Mouse (Mus musculus): ENCODE measurements around the gene Ccdc27. TPM values are rescaled to one million over a fixed set of nuclear protein-coding genes. Genes with fewer than 3 reads are reported as not detected.

The Ccdc27 gene
- polyA plus RNA-seq, 1 experiment from 2014 or later: 0.05 TPM

DNA sequence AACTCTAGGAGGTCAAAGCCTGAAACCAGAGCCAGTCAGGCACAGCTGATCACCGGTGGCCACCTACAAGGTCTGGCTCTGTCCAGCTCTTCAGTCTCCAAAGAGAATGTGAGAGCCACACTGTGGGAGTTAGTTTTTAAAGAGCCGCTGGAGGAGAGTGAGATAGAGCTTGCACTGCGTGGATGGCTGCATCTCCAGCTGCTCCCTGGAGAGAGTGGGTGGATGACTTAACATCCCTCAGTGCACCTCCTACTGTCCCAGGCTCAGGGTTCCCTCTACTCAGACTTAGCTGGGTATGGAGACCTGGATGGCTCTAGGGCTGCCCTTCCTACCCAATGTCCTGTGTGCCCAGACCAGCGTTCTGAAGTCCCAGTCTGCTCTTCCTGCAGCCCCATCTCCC is 37.7 kb upstream of the Ccdc27 start:
- 42% methylated on average over 4 of the region's 4 CpGs for WGBS
- H3K4me2 ChIP-seq (ENCODE audit: low read length): no peak overlapping the region
- H3K27me3 ChIP-seq (ENCODE audit: insufficient read depth, low read length): peaks cover 18% of the 10 kb centered on the region; the same call in 1 of the 2 replicates
- no peaks in the 10 kb centered on the region for H3K36me3 ChIP-seq (ENCODE audit: insufficient read depth, low read length)
- H3K9me3 ChIP-seq (replicated peaks; ENCODE audit: low read length): no peaks in the 10 kb centered on the region
- no peak for ATAC-seq (replicated peaks; ENCODE audit: low FRiP score, low read depth)
- H3K9ac ChIP-seq (ENCODE audit: low read depth, low read length): no peak overlapping the region
- no peak for TF ChIP-seq CTCF (IDR thresholded peaks at IDR 0.05; ENCODE audit: low read depth)
- H3K4me1 ChIP-seq (replicated peaks; ENCODE audit: insufficient read depth, low read length): no peaks in the 10 kb centered on the region
- no peak overlapping the region for H3K4me3 ChIP-seq (replicated peaks; ENCODE audit: low read depth, low read length)
- H3K27ac ChIP-seq: no peak overlapping the region
- DNase-seq (ENCODE audit: low spot score): peak; percentile 8

DNA sequence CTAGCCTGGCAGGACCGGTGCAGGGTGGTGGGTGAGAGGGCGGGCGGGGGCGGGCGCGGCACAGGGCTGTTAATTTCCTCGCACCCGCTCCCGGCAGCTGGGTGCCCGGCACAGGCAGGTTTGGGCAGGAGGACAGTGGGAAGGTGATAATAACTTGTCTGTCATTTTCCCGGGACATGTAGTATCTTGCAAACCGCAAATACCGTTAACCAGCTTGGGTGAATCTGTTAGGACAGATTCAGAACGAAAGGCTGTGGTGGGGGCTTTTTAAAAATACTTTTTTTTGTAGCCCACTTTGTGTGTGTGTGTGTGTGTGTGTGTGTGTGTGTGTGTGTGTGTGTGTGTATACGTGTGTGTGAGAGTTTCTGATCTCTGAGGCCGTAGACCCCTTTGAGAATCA is 29.5 kb upstream of the Ccdc27 start:
- WGBS: 17% methylated on average over 12 of the region's 16 CpGs
- no peaks in the 10 kb centered on the region for H3K36me3 ChIP-seq (ENCODE audit: insufficient read depth, low read length)
- DNase-seq (ENCODE audit: low spot score) (no peak), ATAC-seq (replicated peaks; ENCODE audit: low FRiP score, low read depth) (no peak)
- no peaks in the 10 kb centered on the region for H3K4me1 ChIP-seq (replicated peaks; ENCODE audit: insufficient read depth, low read length)
- no peak overlapping the region for H3K27ac ChIP-seq
- no peaks in the 10 kb centered on the region for H3K9me3 ChIP-seq (replicated peaks; ENCODE audit: low read length)
- H3K4me2 ChIP-seq (ENCODE audit: low read length): no peak overlapping the region
- H3K4me3 ChIP-seq (replicated peaks; ENCODE audit: low read depth, low read length): no peak overlapping the region
- TF ChIP-seq CTCF (IDR thresholded peaks at IDR 0.05; ENCODE audit: low read depth): no peak
- no peak overlapping the region for H3K9ac ChIP-seq (ENCODE audit: low read depth, low read length)
- H3K27me3 ChIP-seq (ENCODE audit: insufficient read depth, low read length): peaks cover 8% of the 10 kb centered on the region; the same call in 1 of the 2 replicates

DNA sequence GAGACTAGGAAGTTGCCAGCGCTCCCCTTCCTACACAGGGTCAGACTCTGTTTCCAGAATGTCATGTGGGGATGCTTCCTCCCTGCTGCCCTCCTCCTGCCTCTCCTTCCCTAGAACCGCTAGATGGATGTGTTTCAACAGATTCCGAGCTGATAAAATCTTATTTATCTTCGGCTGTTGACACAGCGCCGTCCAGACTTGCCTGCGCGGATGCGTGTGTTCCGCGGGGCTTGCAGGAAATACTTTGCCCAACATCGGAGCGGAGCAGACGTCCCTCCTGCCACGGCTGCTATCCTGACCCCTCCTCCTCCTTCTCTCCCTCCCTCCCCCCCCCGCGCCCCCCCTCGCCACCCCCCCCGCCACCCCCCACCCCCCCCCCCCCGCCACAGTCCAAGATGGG is 29.0 kb upstream of the Ccdc27 start:
- no peak for DNase-seq (ENCODE audit: low spot score)
- no peak for ATAC-seq (replicated peaks; ENCODE audit: low FRiP score, low read depth)
- Histone ChIP-seq H3K27ac (no peak overlapping the region), H3K9ac (ENCODE audit: low read depth, low read length) (no peak overlapping the region), H3K4me2 (ENCODE audit: low read length) (no peak overlapping the region), H3K4me3 (replicated peaks; ENCODE audit: low read depth, low read length) (no peak overlapping the region), H3K4me1 (replicated peaks; ENCODE audit: insufficient read depth, low read length) (no peaks in the 10 kb centered on the region), H3K9me3 (replicated peaks; ENCODE audit: low read length) (no peaks in the 10 kb centered on the region), H3K36me3 (ENCODE audit: insufficient read depth, low read length) (no peaks in the 10 kb centered on the region), H3K27me3 (ENCODE audit: insufficient read depth, low read length) (peaks cover 8% of the 10 kb centered on the region; the same call in 1 of the 2 replicates)
- TF ChIP-seq CTCF (IDR thresholded peaks at IDR 0.05; ENCODE audit: low read depth): no peak
- 2% methylated on average over 15 of the region's 20 CpGs for WGBS

DNA sequence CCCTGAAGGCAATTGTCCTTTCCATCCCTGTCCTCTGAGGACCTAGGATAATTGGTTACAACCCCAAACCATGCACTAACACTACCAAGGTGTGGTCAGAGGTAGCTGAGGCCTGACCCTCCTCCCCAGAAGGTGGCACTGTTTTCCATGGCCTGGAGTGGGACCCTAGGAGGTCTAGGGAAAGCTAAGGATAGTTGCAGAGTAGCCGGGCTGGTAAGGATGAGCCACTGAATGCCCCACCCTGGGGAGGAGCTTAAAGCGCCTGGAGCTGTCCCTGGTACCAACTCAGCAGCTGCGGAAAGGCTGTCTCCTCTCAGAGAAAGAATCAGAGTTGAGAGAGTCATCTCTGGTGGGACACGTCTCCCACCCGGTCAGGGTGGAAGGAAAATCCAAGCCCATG is 28.4 kb upstream of the Ccdc27 start:
- peak; percentile 73 for TF ChIP-seq CTCF (IDR thresholded peaks at IDR 0.05; ENCODE audit: low read depth)
- no peak overlapping the region for H3K4me3 ChIP-seq (replicated peaks; ENCODE audit: low read depth, low read length)
- no peak overlapping the region for H3K4me2 ChIP-seq (ENCODE audit: low read length)
- H3K9ac ChIP-seq (ENCODE audit: low read depth, low read length): no peak overlapping the region
- H3K4me1 ChIP-seq (replicated peaks; ENCODE audit: insufficient read depth, low read length): no peaks in the 10 kb centered on the region
- DNase-seq (ENCODE audit: low spot score) (peak; percentile 83), ATAC-seq (replicated peaks; ENCODE audit: low FRiP score, low read depth) (no peak; the same call in 1 of the 2 replicates)
- no peak overlapping the region for H3K27ac ChIP-seq
- no peaks in the 10 kb centered on the region for H3K36me3 ChIP-seq (ENCODE audit: insufficient read depth, low read length)
- 1% methylated on average over 5 of the region's 5 CpGs for WGBS
- H3K9me3 ChIP-seq (replicated peaks; ENCODE audit: low read length): no peaks in the 10 kb centered on the region
- peaks cover 8% of the 10 kb centered on the region; the same call in 1 of the 2 replicates for H3K27me3 ChIP-seq (ENCODE audit: insufficient read depth, low read length)

DNA sequence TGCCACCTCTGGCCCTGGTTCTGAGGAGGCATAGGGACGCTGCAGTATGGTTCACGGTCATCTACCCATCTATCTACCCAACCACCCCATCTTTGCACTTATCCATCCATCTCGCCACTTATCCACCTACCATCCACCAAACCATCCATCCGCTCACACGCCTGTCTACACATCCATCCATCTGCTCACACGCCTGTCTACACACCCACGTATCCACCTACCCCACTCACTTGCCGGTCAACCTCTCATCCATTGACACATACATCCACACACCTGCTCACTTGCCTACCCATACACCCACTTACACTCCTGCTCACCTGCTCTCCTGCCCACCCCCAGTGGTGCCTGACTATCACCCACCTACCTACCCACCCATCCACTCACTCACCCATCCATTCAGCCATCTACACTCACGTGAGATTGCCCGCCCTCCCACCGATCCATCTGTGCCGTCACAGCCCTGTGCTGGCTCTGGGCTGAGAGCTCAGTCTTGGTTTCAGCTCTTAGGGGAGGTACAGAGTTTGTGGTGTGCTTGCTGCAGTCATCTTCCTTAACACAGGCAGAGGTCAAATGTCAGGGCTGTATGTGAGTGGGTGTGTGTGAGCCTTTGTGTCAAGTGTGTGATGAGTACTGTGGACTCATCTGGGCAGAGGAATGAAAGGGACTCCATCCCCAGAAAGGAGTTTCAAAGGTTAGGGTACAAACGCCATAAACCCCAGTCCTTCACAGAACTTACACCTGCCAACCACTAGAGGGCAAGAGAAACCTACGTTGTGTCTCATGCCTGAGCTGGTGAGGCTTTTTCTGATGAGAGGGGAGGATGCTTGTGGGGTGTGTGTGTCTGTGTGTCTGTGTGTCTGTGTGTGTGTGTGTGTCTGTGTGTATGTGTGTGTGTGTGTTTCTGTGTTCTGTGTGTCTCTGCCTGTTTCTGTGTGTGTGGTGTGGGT is 22.6 kb upstream of the Ccdc27 start:
- H3K4me1 ChIP-seq (replicated peaks; ENCODE audit: insufficient read depth, low read length): no peaks in the 10 kb centered on the region
- no peak overlapping the region for H3K27ac ChIP-seq
- peak; percentile 78 for DNase-seq (ENCODE audit: low spot score)
- H3K9ac ChIP-seq (ENCODE audit: low read depth, low read length): no peak overlapping the region
- 0 out of 2 replicates have a peak, but pooled peaks cover under 1% of the 10 kb centered on the region for H3K27me3 ChIP-seq (ENCODE audit: insufficient read depth, low read length)
- WGBS: 59% methylated on average over 14 of the region's 14 CpGs
- no peak for ATAC-seq (replicated peaks; ENCODE audit: low FRiP score, low read depth)
- no peak overlapping the region for H3K4me2 ChIP-seq (ENCODE audit: low read length)
- no peak overlapping the region for H3K4me3 ChIP-seq (replicated peaks; ENCODE audit: low read depth, low read length)
- TF ChIP-seq CTCF (IDR thresholded peaks at IDR 0.05; ENCODE audit: low read depth): peak; percentile 95
- H3K36me3 ChIP-seq (ENCODE audit: insufficient read depth, low read length): no peaks in the 10 kb centered on the region
- H3K9me3 ChIP-seq (replicated peaks; ENCODE audit: low read length): no peaks in the 10 kb centered on the region

DNA sequence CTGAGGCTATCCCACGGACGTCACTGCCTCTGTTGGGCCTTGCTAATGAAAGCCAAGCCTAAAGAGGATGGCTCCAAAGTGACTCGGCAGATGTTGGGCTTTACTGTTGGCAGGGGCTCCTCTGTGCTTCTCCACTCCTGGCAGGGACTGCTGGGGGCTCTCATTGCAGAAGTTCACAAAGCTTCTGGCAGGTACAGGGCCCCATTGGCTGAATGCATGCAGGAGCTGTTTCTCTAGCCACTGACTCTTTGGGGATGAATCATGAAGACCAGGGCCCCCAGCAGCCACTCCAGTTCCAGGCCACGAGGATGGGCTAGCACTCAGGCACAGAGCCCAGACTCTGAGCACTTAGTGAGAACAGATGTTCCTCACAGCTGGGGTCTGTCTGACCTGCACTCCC is 15.2 kb upstream of the Ccdc27 start:
- no peak overlapping the region for H3K27ac ChIP-seq
- H3K36me3 ChIP-seq (ENCODE audit: insufficient read depth, low read length): no peaks in the 10 kb centered on the region
- ATAC-seq (replicated peaks; ENCODE audit: low FRiP score, low read depth): no peak
- no peak overlapping the region for H3K4me2 ChIP-seq (ENCODE audit: low read length)
- TF ChIP-seq CTCF (IDR thresholded peaks at IDR 0.05; ENCODE audit: low read depth): no peak
- no peaks in the 10 kb centered on the region for H3K9me3 ChIP-seq (replicated peaks; ENCODE audit: low read length)
- no peak for DNase-seq (ENCODE audit: low spot score)
- WGBS: 65% methylated on average over 4 of the region's 4 CpGs
- H3K27me3 ChIP-seq (ENCODE audit: insufficient read depth, low read length): no peaks in the 10 kb centered on the region
- H3K9ac ChIP-seq (ENCODE audit: low read depth, low read length): no peak overlapping the region
- H3K4me3 ChIP-seq (replicated peaks; ENCODE audit: low read depth, low read length): no peak overlapping the region
- H3K4me1 ChIP-seq (replicated peaks; ENCODE audit: insufficient read depth, low read length): no peaks in the 10 kb centered on the region
